Mouse (Mus musculus) liver, postnatal 0 days (tissue): Measurements from ENCODE around the gene Tap2.

Source experiments
- CTCF ChIP-seq: sonication (generic); IDR thresholded peaks from 2 replicates; pipeline ENCODE4 v1.5.1; 2016; ENCODE audit warnings: antibody characterized with exemption, low read depth
- EP300 ChIP-seq: IDR thresholded peaks from 2 replicates; pipeline ENCODE4 v1.6.1; 2016; ENCODE audit warnings: antibody characterized with exemption, low read depth, mild to moderate bottlenecking

GRCm38 (mm10) chr17:34217216-34217928 lies 14.0 kb downstream of the Tap2 start:
- TF ChIP-seq EP300 (no peak), CTCF (no peak)
